Mouse (Mus musculus) 3134 (cell line): ENCODE results near the gene Gm6525.

Source experiments
- DNase-seq: peaks from one replicate; pipeline ENCODE4 v3.0.0-alpha.2; 2011; ENCODE audit warnings: low spot score; ENCODE audit not compliant: insufficient read length; ENCODE audit errors: extremely low read depth

The Gm6525 gene

GRCm38 (mm10) chr3:84208917-84209513, 35.1 kb downstream of the Gm6525 start:
- no peak for DNase-seq

GRCm38 (mm10) chr3:84211340-84211875, 37.5 kb downstream of the Gm6525 start:
- DNase-seq, result no peak

DNA sequence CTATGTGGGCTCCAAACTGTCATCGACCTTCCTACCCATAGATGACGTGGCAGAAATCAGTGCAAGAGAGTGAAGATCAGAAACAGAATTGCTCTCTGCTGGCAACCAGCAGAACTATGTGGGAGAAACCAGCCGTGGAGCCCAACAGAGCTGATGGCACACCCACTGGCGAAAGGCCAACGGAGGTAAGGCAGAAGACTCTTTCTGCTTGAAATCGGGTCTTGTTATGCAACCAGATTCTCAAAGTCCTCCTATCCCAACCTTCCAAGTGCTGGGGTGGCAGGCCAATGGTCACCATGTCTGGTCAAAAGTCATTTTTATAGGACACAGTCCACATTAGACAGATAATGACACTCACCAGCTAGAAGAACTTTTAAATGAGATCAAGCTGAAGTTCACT, 40.6 kb downstream of the Gm6525 start:
- DNase-seq, result no peak

DNA sequence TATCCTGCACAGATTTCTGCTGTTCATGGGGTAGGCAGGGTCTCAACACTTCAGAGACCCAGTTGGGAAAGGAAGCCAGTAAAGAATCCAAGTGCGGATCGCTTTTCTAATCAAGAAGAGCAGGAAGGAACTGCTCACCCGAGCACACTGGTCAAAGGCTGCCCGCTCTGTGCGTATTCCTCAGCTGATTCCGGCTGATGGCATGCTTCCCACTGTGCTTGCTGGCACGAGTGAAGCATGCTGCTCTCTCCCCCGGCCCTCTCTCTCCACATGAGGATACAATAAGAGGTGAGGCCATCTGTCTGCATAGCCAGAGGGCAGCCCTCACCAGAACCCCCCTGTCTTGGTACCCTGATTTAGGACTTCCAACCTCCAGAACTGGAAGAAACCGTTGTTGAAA, 41.3 kb downstream of the Gm6525 start:
- DNase-seq, result no peak

DNA sequence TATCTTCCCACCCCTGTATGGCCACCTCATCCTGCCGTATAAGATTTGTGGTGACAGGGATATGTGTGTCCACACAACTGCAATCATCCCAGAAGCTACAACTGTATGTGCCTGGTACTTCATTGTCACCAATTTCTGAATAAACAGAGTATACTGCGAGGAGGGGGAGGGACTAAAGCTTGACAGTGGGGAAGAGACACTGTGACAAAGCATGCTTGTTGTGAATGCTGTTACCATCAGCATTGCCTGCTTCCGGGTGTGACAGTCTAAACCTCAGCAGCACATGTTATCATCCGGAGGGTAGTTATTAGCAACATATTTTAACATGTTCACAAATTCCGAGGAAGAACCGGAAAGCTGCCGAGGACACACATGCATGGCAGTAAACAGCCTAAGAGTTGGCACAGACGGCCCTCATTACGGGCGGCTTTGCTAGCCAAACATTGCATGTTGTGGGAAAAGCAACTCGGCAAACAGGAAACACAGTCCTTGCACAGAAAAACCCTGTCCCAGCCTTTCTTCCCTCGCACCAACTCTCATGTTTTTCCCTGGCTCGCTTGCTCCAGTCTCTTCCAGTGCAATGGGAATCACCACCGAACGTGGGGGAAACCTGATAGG, 41.9 kb downstream of the Gm6525 start:
- no peak for DNase-seq

- no peak for DNase-seq
Observed at GRCm38 (mm10) chr3:84217118-84217960, 43.4 kb downstream of the Gm6525 start.

GRCm38 (mm10) chr3:84217961-84218351, 44.1 kb downstream of the Gm6525 start:
- DNase-seq, result no peak

DNA sequence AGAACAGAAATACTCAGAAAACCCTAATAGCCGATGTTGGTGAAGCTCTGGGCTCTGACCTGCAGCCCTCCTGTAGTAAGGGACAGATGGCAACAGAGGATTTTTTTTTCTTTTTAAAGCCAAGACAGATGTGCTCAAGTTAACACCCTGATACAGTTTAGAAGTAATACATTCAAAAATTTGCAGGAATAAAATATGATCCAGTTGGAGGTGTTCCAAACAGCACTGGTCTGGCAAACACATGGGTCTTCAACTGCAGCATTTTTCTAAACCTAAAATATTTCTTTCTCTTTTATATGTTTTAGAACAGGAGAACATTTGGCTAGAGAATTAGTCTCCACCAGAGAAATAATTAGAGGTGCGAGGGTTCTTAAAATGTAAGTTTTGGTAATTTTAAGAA, 44.6 kb downstream of the Gm6525 start:
- no peak for DNase-seq

- DNase-seq, result no peak
Observed at GRCm38 (mm10) chr3:84219166-84219710, 45.3 kb downstream of the Gm6525 start.

GRCm38 (mm10) chr3:84219720-84220273, 45.9 kb downstream of the Gm6525 start:
- DNase-seq, result no peak

- no peak for DNase-seq
Observed at GRCm38 (mm10) chr3:84220326-84220725, 46.4 kb downstream of the Gm6525 start.

GRCm38 (mm10) chr3:84220748-84221147, 46.8 kb downstream of the Gm6525 start:
- no peak for DNase-seq
